Mouse (Mus musculus) liver, embryonic 14.5 days (tissue): Measurements from ENCODE around the gene Cd59a.

Experiments used
- CTCF ChIP-seq: IDR thresholded peaks from 2 replicates; pipeline ENCODE4 v1.5.1; 2016; ENCODE audit warnings: antibody characterized with exemption, low read depth, control low read depth
- EP300 ChIP-seq: IDR thresholded peaks from 2 replicates; pipeline ENCODE4 v1.6.1; 2016; ENCODE audit warnings: antibody characterized with exemption, low read depth

DNA sequence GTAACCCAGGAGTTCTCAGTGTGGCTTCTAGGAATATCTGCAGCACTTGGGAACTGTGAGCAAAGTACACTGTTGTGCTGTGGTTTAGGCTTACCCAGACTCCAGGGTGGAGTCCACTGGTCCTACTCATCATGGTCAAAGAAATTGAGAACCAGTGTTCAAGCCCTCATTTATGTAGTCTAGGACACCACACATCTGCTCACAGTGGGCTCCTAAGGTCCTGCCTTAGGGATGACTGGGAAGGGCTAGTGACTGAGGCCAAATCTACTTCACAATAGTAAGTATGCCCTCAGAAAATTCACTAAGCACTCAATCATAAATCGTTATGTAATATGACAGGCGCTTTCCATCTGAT is 3.6 kb downstream of the Cd59a start:
- no peak for TF ChIP-seq CTCF
- no peak for TF ChIP-seq EP300
